Mouse (Mus musculus) CH12.LX (cell line): Measurements from ENCODE around the gene Gm20388.

Experiments used
- CHD2 ChIP-seq: IDR thresholded peaks from 2 replicates; pipeline ENCODE4 v1.6.1; 2011; ENCODE audit warnings: low read length, improper control_type of control experiment
- CTCF ChIP-seq, 2 experiments: IDR thresholded peaks in 1 of 2; conservative IDR thresholded peaks in 1 of 2; 2 replicates each; pipeline ENCODE4 v1.5.1; 2011 to 2012; ENCODE audit warnings: low read depth in 2 of 2, low read length in 2 of 2, improper control_type of control experiment in 1 of 2, inconsistent platforms in 1 of 2, mild to moderate bottlenecking in 1 of 2, moderate library complexity in 1 of 2
- MAZ ChIP-seq: IDR thresholded peaks from 2 replicates; pipeline ENCODE4 v1.6.1; 2012; ENCODE audit warnings: low read depth, mild to moderate bottlenecking, inconsistent platforms, low read length, improper control_type of control experiment, moderate library complexity
- POLR2A ChIP-seq: IDR thresholded peaks from 2 replicates; pipeline ENCODE4 v1.6.1; 2011; ENCODE audit warnings: low read depth, mild to moderate bottlenecking, improper control_type of control experiment, low read length
- POLR2AphosphoS2 ChIP-seq: IDR thresholded peaks from 2 replicates; pipeline ENCODE4 v1.6.1; 2011; ENCODE audit warnings: low read depth, low read length, improper control_type of control experiment
- SIN3A ChIP-seq: IDR thresholded peaks from 2 replicates; pipeline ENCODE4 v1.6.1; 2012; ENCODE audit warnings: low read length, improper control_type of control experiment, inconsistent platforms
- TBP ChIP-seq: conservative IDR thresholded peaks from 2 replicates; pipeline ENCODE4 v1.6.1; 2011; ENCODE audit warnings: low read depth, low read length, improper control_type of control experiment
- ZNF384 ChIP-seq: IDR thresholded peaks from 2 replicates; pipeline ENCODE4 v1.6.1; 2012; ENCODE audit warnings: low read depth, low read length, improper control_type of control experiment, inconsistent platforms

GRCm38 (mm10) chr8:120071684-120072083 is 161.0 kb downstream of the Gm20388 start:
- TF ChIP-seq POLR2A: no peak
- peak; percentile 75 to 96 for TF ChIP-seq CTCF (conservative IDR thresholded peaks at IDR 0.05 in 1 of 2, IDR thresholded peaks at IDR 0.05 in 1 of 2; ENCODE audit: low read depth in 2 of 2, low read length in 2 of 2)
- TF ChIP-seq ZNF384: no peak
- no peak for TF ChIP-seq TBP
- TF ChIP-seq SIN3A: no peak
- TF ChIP-seq CHD2: no peak
- no peak for TF ChIP-seq POLR2AphosphoS2
- no peak for TF ChIP-seq MAZ
